Mouse (Mus musculus): ENCODE measurements around the gene Fam117b. TPM values are rescaled to one million over a fixed set of nuclear protein-coding genes. Genes with fewer than 3 reads are reported as not detected.

The Fam117b gene
- total and polyA plus RNA-seq, 3 experiments = 11.2 to 15.5 TPM; not detected in 1

- Histone ChIP-seq H3K4me1 (ENCODE audit: control insufficient read depth in 1 of 2, insufficient read depth in 2 of 2, low read length in 2 of 2) (peaks cover 24 to 30% of the 10 kb centered on the region in 2 experiments), H3K9me3 (replicated peaks; ENCODE audit: insufficient read depth, low read length) (no peaks in the 10 kb centered on the region), H3K27ac (ENCODE audit: control insufficient read depth, low read depth, low read length) (no peak overlapping the region), H3K4me3 (ENCODE audit: control insufficient read depth in 1 of 2, insufficient read depth in 1 of 2, low read depth in 2 of 2, low read length in 2 of 2) (no peak overlapping the region), H3K27me3 (ENCODE audit: control insufficient read depth in 1 of 2, insufficient read depth in 2 of 2, low read length in 2 of 2) (no peaks in the 10 kb centered on the region), H3K9ac (ENCODE audit: control insufficient read depth, low read depth, low read length, poor library complexity, severe bottlenecking) (no peak overlapping the region), H3K79me2 (ENCODE audit: control insufficient read depth, insufficient read depth, low read length, poor library complexity) (peaks cover 53% of the 10 kb centered on the region), H3K36me3 (ENCODE audit: control insufficient read depth in 1 of 2, insufficient read depth in 2 of 2, low read length in 2 of 2) (peaks cover 0 to 42% of the 10 kb centered on the region in 2 experiments; a peak in 2 of 4 replicates)
- no peak for TF ChIP-seq POLR2A (IDR thresholded peaks at IDR 0.05; ENCODE audit: control insufficient read depth in 1 of 2, insufficient read depth in 1 of 2, low read depth in 1 of 2, low read length in 2 of 2, poor library complexity in 1 of 2)
- TF ChIP-seq ZNF384 (IDR thresholded peaks at IDR 0.05; ENCODE audit: low read depth, low read length) = 0 out of 2 replicates have a peak, but pooled peaks have one; percentile 7
- TF ChIP-seq GATA1 (IDR thresholded peaks at IDR 0.05; ENCODE audit: low read depth, low read length) = peak; percentile 81
- TF ChIP-seq RCOR1 (IDR thresholded peaks at IDR 0.05; ENCODE audit: low read depth, low read length) = peak; percentile 56; the same call in 1 of the 2 replicates
- TF ChIP-seq EP300 (IDR thresholded peaks at IDR 0.05; ENCODE audit: low read depth in 1 of 2, low read length in 2 of 2) = peak; percentile 78 to 81
- peak; percentile 92 for TF ChIP-seq ETS1 (IDR thresholded peaks at IDR 0.05; ENCODE audit: low read depth, low read length)
- TF ChIP-seq MYC (IDR thresholded peaks at IDR 0.05; ENCODE audit: low read depth, low read length) = no peak
- peak; percentile 52; the same call in 1 of the 2 replicates for TF ChIP-seq BHLHE40 (IDR thresholded peaks at IDR 0.05; ENCODE audit: borderline replicate concordance, low read depth, low read length)
- peak; percentile 88 for TF ChIP-seq TCF12 (IDR thresholded peaks at IDR 0.05; ENCODE audit: low read depth, low read length)
- peak; percentile 74 for TF ChIP-seq SIN3A (IDR thresholded peaks at IDR 0.05; ENCODE audit: low read length)
- no peak for TF ChIP-seq NRF1 (IDR thresholded peaks at IDR 0.05; ENCODE audit: insufficient read depth, low read depth, low read length, poor library complexity, severe bottlenecking)
- TF ChIP-seq TAL1 (IDR thresholded peaks at IDR 0.05; ENCODE audit: low read length) = peak; percentile 82
- TF ChIP-seq GABPA (IDR thresholded peaks at IDR 0.05; ENCODE audit: low read depth, low read length) = no peak
- peak; percentile 47 for DNase-seq (ENCODE audit: low read depth, low spot score)
Observed at GRCm38 (mm10) chr1:59918075-59918474, 5.3 kb downstream of the Fam117b start.

- peaks cover 13 to 14% of the 10 kb centered on the region in 2 experiments for H3K4me1 ChIP-seq (ENCODE audit: control insufficient read depth in 1 of 2, insufficient read depth in 2 of 2, low read length in 2 of 2)
- H3K27ac ChIP-seq (ENCODE audit: control insufficient read depth, low read depth, low read length) = peak overlapping the region; percentile 69
- no peaks in the 10 kb centered on the region for H3K27me3 ChIP-seq (ENCODE audit: control insufficient read depth in 1 of 2, insufficient read depth in 2 of 2, low read length in 2 of 2)
- H3K9ac ChIP-seq (ENCODE audit: control insufficient read depth, low read depth, low read length, poor library complexity, severe bottlenecking) = peak overlapping the region; percentile 44; the same call in 1 of the 2 replicates
- no peaks in the 10 kb centered on the region for H3K9me3 ChIP-seq (replicated peaks; ENCODE audit: insufficient read depth, low read length)
- peaks cover 0 to 28% of the 10 kb centered on the region in 2 experiments; a peak in 2 of 4 replicates for H3K36me3 ChIP-seq (ENCODE audit: control insufficient read depth in 1 of 2, insufficient read depth in 2 of 2, low read length in 2 of 2)
- no peak for TF ChIP-seq UBTF (IDR thresholded peaks at IDR 0.05; ENCODE audit: borderline replicate concordance, insufficient read depth, low read depth, low read length)
- TF ChIP-seq MYB (IDR thresholded peaks at IDR 0.05; ENCODE audit: low read depth, low read length) = no peak
- TF ChIP-seq POLR2AphosphoS2 (IDR thresholded peaks at IDR 0.05; ENCODE audit: low read length) = no peak
- no peak for TF ChIP-seq CHD2 (IDR thresholded peaks at IDR 0.05; ENCODE audit: low read length)
- TF ChIP-seq ETS1 (IDR thresholded peaks at IDR 0.05; ENCODE audit: low read depth, low read length) = no peak
- TF ChIP-seq RAD21 (IDR thresholded peaks at IDR 0.05; ENCODE audit: low read depth, low read length) = no peak
- peaks cover 37% of the 10 kb centered on the region for H3K79me2 ChIP-seq (ENCODE audit: control insufficient read depth, insufficient read depth, low read length, poor library complexity)
- DNase-seq (ENCODE audit: low read depth, low spot score) = peak; percentile 48
- peak overlapping the region in 1 of 2 experiments; percentile 24; a peak in 1 of 4 replicates for H3K4me3 ChIP-seq (ENCODE audit: control insufficient read depth in 1 of 2, insufficient read depth in 1 of 2, low read depth in 2 of 2, low read length in 2 of 2)
Observed at GRCm38 (mm10) chr1:59923201-59923600, 10.4 kb downstream of the Fam117b start.
